Mouse (Mus musculus): ENCODE measurements around the gene Vmn1r129.
"Not testable (repeated sequence)": the region's sequence is repeated elsewhere in the genome, so short reads cannot be mapped to it uniquely, and the experiment has no call there.

Gene Vmn1r129

GRCm38 (mm10) chr7:21361191-21361590, at the start of gene Vmn1r129:
Gene Vmn1r129 (minus strand): TSS chr7:21361291.
- not testable (repeated sequence) for DNase-seq

- not testable (repeated sequence) for DNase-seq
Observed at GRCm38 (mm10) chr7:21349073-21349472, 12.0 kb downstream of the Vmn1r129 start, which contains the start of gene Vmn1r128. Gene Vmn1r128 (plus strand): TSS chr7:21349373.

GRCm38 (mm10) chr7:21319761-21320160, 41.3 kb downstream of the Vmn1r129 start, which contains the start of gene Vmn1r127:
Gene Vmn1r127 (minus strand): TSS chr7:21319861.
- not testable (repeated sequence) for DNase-seq

All from lung, adult 18-20 months (tissue).